Mouse (Mus musculus): Measurements from ENCODE around the gene Tspan9. TPM values are rescaled to one million over a fixed set of nuclear protein-coding genes. Genes with fewer than 3 reads are reported as not detected.

Gene Tspan9
- polyA plus RNA-seq, 1 experiment from 2014 or later = 19.6 TPM

DNA sequence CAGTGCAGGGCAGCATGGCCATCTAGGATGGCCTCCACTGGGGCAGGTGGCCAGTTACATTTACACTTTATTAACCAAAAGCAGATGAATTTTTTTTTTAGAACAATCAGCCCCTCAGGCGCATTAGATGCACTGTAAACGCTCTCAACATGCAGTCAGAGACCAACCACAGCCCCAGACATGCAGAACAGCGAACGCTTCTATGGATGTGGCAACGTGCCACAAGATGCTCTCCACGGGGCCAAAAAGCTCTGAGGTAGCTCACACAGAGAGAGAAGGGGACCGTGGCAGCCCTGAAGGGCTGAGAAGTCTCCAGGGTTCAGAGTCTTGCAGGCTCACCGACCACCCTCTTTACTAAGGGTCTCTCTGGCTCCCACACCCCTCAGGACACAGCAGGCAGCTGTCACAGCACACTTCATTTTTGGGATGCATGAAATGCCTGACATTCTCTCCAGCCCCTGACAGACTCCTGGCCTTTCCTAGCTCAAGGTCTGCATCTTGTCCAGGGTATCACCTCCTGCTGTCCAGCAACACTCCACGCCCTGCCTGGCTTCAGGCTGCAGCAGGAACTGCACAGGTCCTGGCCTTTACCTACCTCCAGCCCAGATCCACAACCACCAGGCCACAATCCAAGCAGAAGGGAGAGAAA is 63.7 kb downstream of the Tspan9 start:
- Histone ChIP-seq H3K27ac (ENCODE audit: low read depth) (no peak overlapping the region), H3K9me3 (ENCODE audit: low read length) (no peaks in the 10 kb centered on the region), H3K9ac (replicated peaks) (no peak overlapping the region), H3K4me2 (ENCODE audit: low read depth, low read length) (no peak overlapping the region), H3K4me1 (ENCODE audit: insufficient read depth) (no peaks in the 10 kb centered on the region), H3K27me3 (ENCODE audit: insufficient read depth, low read length) (no peaks in the 10 kb centered on the region), H3K4me3 (ENCODE audit: low read depth, low read length) (no peak overlapping the region), H3K36me3 (replicated peaks; ENCODE audit: insufficient read depth, low read length) (no peaks in the 10 kb centered on the region)
- 69% methylated on average over 9 of the region's 9 CpGs for WGBS (ENCODE audit: insufficient replicate concordance)
- TF ChIP-seq EP300 (IDR thresholded peaks at IDR 0.05; ENCODE audit: low read depth) (no peak), CTCF (IDR thresholded peaks at IDR 0.05; ENCODE audit: low read depth) (no peak)
- ATAC-seq (no peak), DNase-seq (no peak)

GRCm38 (mm10) chr6:128078508-128078907 is 64.9 kb downstream of the Tspan9 start:
- Histone ChIP-seq H3K9me3 (ENCODE audit: low read length) (no peaks in the 10 kb centered on the region), H3K36me3 (replicated peaks; ENCODE audit: insufficient read depth, low read length) (no peaks in the 10 kb centered on the region), H3K9ac (replicated peaks) (no peak overlapping the region), H3K4me3 (ENCODE audit: low read depth, low read length) (no peak overlapping the region), H3K4me2 (ENCODE audit: low read depth, low read length) (no peak overlapping the region), H3K27me3 (ENCODE audit: insufficient read depth, low read length) (no peaks in the 10 kb centered on the region), H3K27ac (ENCODE audit: low read depth) (no peak overlapping the region), H3K4me1 (ENCODE audit: insufficient read depth) (no peaks in the 10 kb centered on the region)
- ATAC-seq (no peak), DNase-seq (no peak)
- no peak for TF ChIP-seq CTCF (IDR thresholded peaks at IDR 0.05; ENCODE audit: low read depth)
- no peak for TF ChIP-seq EP300 (IDR thresholded peaks at IDR 0.05; ENCODE audit: low read depth)
- 67% methylated on average over 4 of the region's 4 CpGs for WGBS (ENCODE audit: insufficient replicate concordance)

- 83% methylated on average over 21 of the region's 21 CpGs for WGBS (ENCODE audit: insufficient replicate concordance)
- Histone ChIP-seq H3K9ac (replicated peaks) (no peak overlapping the region), H3K27ac (ENCODE audit: low read depth) (no peak overlapping the region), H3K4me3 (ENCODE audit: low read depth, low read length) (no peak overlapping the region), H3K4me2 (ENCODE audit: low read depth, low read length) (no peak overlapping the region), H3K27me3 (ENCODE audit: insufficient read depth, low read length) (no peaks in the 10 kb centered on the region), H3K4me1 (ENCODE audit: insufficient read depth) (no peaks in the 10 kb centered on the region), H3K36me3 (replicated peaks; ENCODE audit: insufficient read depth, low read length) (no peaks in the 10 kb centered on the region), H3K9me3 (ENCODE audit: low read length) (no peaks in the 10 kb centered on the region)
- DNase-seq = no peak
- TF ChIP-seq CTCF (IDR thresholded peaks at IDR 0.05; ENCODE audit: low read depth) (no peak), EP300 (IDR thresholded peaks at IDR 0.05; ENCODE audit: low read depth) (no peak)
- no peak for ATAC-seq
Measured at GRCm38 (mm10) chr6:128076104-128077020, 67.0 kb downstream of the Tspan9 start.

GRCm38 (mm10) chr6:128075453-128076003 is 67.9 kb downstream of the Tspan9 start:
- Histone ChIP-seq H3K27ac (ENCODE audit: low read depth) (no peak overlapping the region), H3K9ac (replicated peaks) (no peak overlapping the region), H3K4me2 (ENCODE audit: low read depth, low read length) (no peak overlapping the region), H3K4me3 (ENCODE audit: low read depth, low read length) (no peak overlapping the region), H3K9me3 (ENCODE audit: low read length) (no peaks in the 10 kb centered on the region), H3K27me3 (ENCODE audit: insufficient read depth, low read length) (no peaks in the 10 kb centered on the region), H3K36me3 (replicated peaks; ENCODE audit: insufficient read depth, low read length) (no peaks in the 10 kb centered on the region), H3K4me1 (ENCODE audit: insufficient read depth) (no peaks in the 10 kb centered on the region)
- ATAC-seq = no peak
- TF ChIP-seq EP300 (IDR thresholded peaks at IDR 0.05; ENCODE audit: low read depth) (no peak), CTCF (IDR thresholded peaks at IDR 0.05; ENCODE audit: low read depth) (no peak)
- no peak for DNase-seq
- 74% methylated on average over 5 of the region's 5 CpGs for WGBS (ENCODE audit: insufficient replicate concordance)

DNA sequence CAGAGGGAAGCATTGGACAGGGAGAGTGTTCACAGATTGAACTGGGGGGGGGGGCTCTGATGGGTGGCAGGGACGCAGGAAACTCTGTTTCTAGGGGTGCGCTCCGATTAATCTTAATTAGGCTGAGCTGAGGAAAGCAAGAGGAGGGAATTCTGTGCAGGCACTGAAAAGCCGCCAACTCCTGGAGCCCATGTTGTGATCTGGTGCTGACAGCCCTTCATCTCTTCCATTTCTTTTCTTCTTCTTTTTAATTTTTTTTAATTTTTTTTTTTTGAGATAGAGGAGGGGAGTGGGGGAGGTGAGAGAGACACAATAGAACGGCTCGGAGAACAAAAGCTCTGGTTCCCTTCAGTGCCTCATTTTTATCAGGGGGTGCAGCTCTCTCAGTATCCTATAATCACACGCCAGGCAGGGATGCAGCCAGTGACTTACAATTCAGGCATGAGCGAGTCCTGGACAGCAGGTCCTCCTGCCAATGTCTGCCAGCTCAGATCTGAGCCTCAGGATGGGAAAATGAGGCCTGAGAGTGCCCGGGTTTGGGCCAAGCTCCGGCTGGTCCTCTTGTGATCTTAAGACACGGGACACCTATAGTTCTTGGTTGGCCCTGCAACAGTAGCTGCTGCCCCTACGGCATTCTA is 72.4 kb downstream of the Tspan9 start:
- WGBS (ENCODE audit: insufficient replicate concordance) = 83% methylated on average over 12 of the region's 12 CpGs
- DNase-seq (no peak), ATAC-seq (no peak)
- no peak overlapping the region for H3K4me2 ChIP-seq (ENCODE audit: low read depth, low read length)
- TF ChIP-seq CTCF (IDR thresholded peaks at IDR 0.05; ENCODE audit: low read depth) (no peak), EP300 (IDR thresholded peaks at IDR 0.05; ENCODE audit: low read depth) (no peak)
- H3K36me3 ChIP-seq (replicated peaks; ENCODE audit: insufficient read depth, low read length) = no peaks in the 10 kb centered on the region
- H3K4me3 ChIP-seq (ENCODE audit: low read depth, low read length) = no peak overlapping the region
- no peaks in the 10 kb centered on the region for H3K27me3 ChIP-seq (ENCODE audit: insufficient read depth, low read length)
- peaks cover 3% of the 10 kb centered on the region for H3K4me1 ChIP-seq (ENCODE audit: insufficient read depth)
- H3K27ac ChIP-seq (ENCODE audit: low read depth) = no peak overlapping the region
- no peaks in the 10 kb centered on the region for H3K9me3 ChIP-seq (ENCODE audit: low read length)
- no peak overlapping the region for H3K9ac ChIP-seq (replicated peaks)

Data from liver, postnatal 0 days (tissue).